Mouse (Mus musculus) erythroblast, embryonic 14.5 days (primary cell): ENCODE data around the gene AI837181. TPM values are rescaled to one million over a fixed set of nuclear protein-coding genes. Genes with fewer than 3 reads are reported as not detected.
"Not testable (repeated sequence)": the region's sequence is repeated elsewhere in the genome, so short reads cannot be mapped to it uniquely, and the experiment has no call there.

Experiments
- H3K27me3 ChIP-seq: 2 replicates; pipeline ENCODE4 v1.6.1; 2012; ENCODE audit warnings: inconsistent platforms; ENCODE audit not compliant: control insufficient read depth
- H3K36me3 ChIP-seq: 2 replicates; pipeline ENCODE4 v1.6.1; 2012; ENCODE audit warnings: mild to moderate bottlenecking, inconsistent platforms; ENCODE audit not compliant: control insufficient read depth
- H3K4me1 ChIP-seq: 2 replicates; pipeline ENCODE4 v1.6.1; 2012; ENCODE audit warnings: inconsistent platforms; ENCODE audit not compliant: control insufficient read depth
- H3K4me3 ChIP-seq: replicated peaks from 2 replicates; pipeline ENCODE3; 2012; ENCODE audit warnings: moderate library complexity, mild to moderate bottlenecking, inconsistent platforms
- H3K9me3 ChIP-seq: 2 replicates; pipeline ENCODE4 v1.6.1; 2012; ENCODE audit warnings: low read length, inconsistent platforms, mixed read lengths; ENCODE audit not compliant: control insufficient read depth
- GATA1 ChIP-seq: IDR thresholded peaks from 2 replicates; pipeline ENCODE4 v1.6.1; 2012; ENCODE audit warnings: low read length, inconsistent platforms, mixed read lengths
- TAL1 ChIP-seq: IDR thresholded peaks from 3 replicates; pipeline ENCODE4 v1.6.1; 2012; ENCODE audit warnings: low read length, inconsistent platforms, mixed read lengths
- polyA plus RNA-seq: library from polyadenylated mRNA; stranded (reverse); fragments of >175 nt; gene quantifications from 2 replicates; pipeline ENCODE4 v1.2.3, GENCODE M21; 2012

Gene AI837181
- polyA plus RNA-seq, 1 experiment: 3.1 TPM

DNA sequence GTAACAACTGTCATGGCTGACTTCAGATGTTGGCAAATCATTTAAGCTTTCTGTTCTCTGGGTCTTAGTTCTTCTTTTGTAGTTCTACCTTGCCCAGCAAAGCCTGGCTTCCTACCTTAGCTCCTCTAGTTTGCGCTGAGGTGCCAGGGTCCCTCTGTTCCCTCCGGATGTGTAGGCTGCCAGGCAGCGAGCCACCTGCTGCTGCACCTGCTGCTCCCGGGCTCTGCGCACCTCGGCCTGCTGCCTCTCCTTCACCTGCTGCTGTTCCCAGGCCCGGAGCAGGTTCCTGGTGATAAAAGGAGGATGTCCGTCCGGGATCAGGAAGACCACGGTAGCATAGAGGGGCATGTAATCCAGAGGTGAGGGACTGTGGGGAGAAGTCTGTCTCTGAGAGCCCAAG is 30.8 kb upstream of the AI837181 start:
- Histone ChIP-seq H3K36me3 (no peaks in the 10 kb centered on the region), H3K4me3 (no peak overlapping the region), H3K4me1 (peaks cover 21% of the 10 kb centered on the region), H3K27me3 (no peaks in the 10 kb centered on the region), H3K9me3 (no peaks in the 10 kb centered on the region)
- TF ChIP-seq TAL1 (no peak), GATA1 (no peak)

GRCm38 (mm10) chr19:5395371-5395770 is 29.6 kb upstream of the AI837181 start:
- H3K27me3 ChIP-seq: no peaks in the 10 kb centered on the region
- TF ChIP-seq GATA1 (no peak), TAL1 (no peak)

DNA sequence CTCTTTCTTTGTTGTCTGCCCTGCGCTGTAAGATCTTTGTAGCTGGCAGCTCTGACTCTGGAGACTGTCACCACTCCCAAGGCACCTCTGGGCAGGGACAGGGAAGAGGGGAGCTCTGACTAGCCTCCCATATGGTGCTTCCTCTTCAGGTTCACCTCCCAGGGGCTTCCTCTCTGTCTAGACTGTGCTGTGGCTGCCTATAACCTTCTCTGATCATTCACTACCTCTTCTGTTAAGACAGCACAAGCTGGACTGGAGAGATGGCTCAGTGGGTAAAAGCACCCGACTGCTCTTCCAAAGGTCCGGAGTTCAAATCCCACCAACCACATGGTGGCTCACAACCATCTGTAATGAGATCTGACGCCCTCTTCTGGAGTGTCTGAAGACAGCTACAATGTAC is 23.9 kb upstream of the AI837181 start:
- H3K4me3 ChIP-seq, H3K36me3 ChIP-seq, H3K9me3 ChIP-seq, H3K4me1 ChIP-seq, H3K27me3 ChIP-seq: not testable (repeated sequence)

More at GRCm38 (mm10) chr19:5395371-5395770, 29.6 kb upstream of the AI837181 start:
- H3K4me3 ChIP-seq: no peak overlapping the region
- H3K4me1 ChIP-seq: peaks cover 9% of the 10 kb centered on the region
- H3K36me3 ChIP-seq: no peaks in the 10 kb centered on the region
- H3K9me3 ChIP-seq: no peaks in the 10 kb centered on the region

- Histone ChIP-seq H3K27me3 (no peaks in the 10 kb centered on the region), H3K9me3 (no peaks in the 10 kb centered on the region), H3K4me1 (no peaks in the 10 kb centered on the region; the same call in 1 of the 2 replicates), H3K36me3 (no peaks in the 10 kb centered on the region), H3K4me3 (no peak within 1 kb of the TSS)
- TF ChIP-seq TAL1 (no peak), GATA1 (no peak)
Measured at GRCm38 (mm10) chr19:5402293-5402692, 22.7 kb upstream of the AI837181 start, which contains the start of gene Tsga10ip. TSS of gene Tsga10ip (minus strand) at chr19:5402526.

DNA sequence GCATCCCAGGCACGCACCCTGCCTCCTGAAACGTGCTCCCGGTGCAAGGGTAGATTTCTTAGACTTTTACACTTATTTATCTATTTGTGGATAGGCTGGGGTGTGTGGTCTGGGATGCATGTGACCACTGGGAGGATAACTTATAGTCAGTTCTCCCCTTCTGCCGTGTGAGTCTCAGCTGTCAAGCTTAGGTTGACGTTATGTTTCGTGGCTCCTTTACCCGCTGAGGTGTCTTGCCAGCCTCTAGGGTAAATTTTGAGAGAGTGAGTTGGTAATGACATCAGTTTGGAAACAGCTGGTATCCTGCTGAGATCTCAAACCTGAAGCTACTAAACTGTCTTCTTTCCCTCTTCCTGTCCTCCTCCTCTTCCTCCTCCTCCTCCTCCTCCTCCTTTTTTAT is 19.0 kb upstream of the AI837181 start:
- H3K4me3 ChIP-seq: peak overlapping the region; percentile 26
- no peaks in the 10 kb centered on the region for H3K27me3 ChIP-seq
- H3K4me1 ChIP-seq: peaks cover 2% of the 10 kb centered on the region; the same call in 1 of the 2 replicates
- TF ChIP-seq GATA1 (no peak), TAL1 (no peak)
- H3K9me3 ChIP-seq: no peaks in the 10 kb centered on the region
- H3K36me3 ChIP-seq: no peaks in the 10 kb centered on the region

GRCm38 (mm10) chr19:5406531-5407126 is 18.3 kb upstream of the AI837181 start:
- H3K27me3 ChIP-seq, H3K9me3 ChIP-seq, H3K4me1 ChIP-seq, H3K36me3 ChIP-seq: not testable (repeated sequence)
- H3K4me3 ChIP-seq: peak overlapping the region; percentile 47

- H3K4me1 ChIP-seq: peaks cover 2% of the 10 kb centered on the region; the same call in 1 of the 2 replicates
- no peak for TF ChIP-seq GATA1
- TF ChIP-seq TAL1: no peak
- peak overlapping the region; percentile 47 for H3K4me3 ChIP-seq
- H3K9me3 ChIP-seq: no peaks in the 10 kb centered on the region
- no peaks in the 10 kb centered on the region for H3K36me3 ChIP-seq
- no peaks in the 10 kb centered on the region for H3K27me3 ChIP-seq
Measured at GRCm38 (mm10) chr19:5407133-5407532, 17.8 kb upstream of the AI837181 start.

DNA sequence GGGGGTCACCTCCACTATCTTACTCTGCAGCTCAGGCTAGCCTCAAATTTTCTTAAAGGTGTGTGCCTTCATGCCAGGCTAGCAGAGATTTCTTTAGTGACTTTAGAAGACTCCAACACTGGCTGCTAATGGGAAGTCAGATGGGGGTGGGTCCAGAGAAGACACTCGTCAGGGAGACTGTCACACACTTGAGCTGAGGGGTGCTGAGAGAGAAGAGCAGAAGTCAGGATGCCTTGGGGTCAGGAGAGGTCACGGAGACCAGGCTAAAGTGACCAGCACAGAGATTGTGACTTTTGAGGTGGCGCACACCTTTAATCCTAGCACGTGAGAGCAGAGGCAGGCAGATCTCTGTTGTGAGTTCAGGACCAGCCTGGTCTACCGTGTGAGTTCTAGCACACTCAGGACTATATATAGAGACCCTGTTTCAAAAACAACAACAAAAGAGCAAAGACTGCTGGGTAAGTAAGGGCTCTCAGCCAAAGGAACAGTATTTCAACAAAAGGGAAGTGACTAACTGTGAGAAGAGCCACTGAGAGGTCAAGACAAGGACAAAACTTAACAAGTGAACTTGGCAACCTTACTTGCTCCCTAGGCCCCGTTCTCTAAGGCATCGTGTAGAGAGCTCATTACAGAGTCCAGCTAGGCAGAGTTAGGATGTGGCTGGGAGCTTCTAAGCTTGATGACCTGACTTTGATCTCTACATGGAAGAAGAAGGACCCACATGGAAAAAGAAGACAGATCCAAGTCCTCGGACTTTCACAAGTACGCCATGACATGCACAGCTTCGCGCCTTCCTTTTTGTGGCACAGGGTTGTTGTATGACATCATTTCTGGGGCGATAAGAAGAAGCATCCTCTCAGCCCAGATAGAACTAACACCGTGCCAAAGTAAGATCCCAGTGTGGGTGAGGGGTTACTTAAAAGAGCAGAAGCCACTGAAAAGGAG is 16.6 kb upstream of the AI837181 start:
- Histone ChIP-seq H3K9me3 (no peaks in the 10 kb centered on the region), H3K27me3 (no peaks in the 10 kb centered on the region), H3K4me3 (no peak overlapping the region), H3K36me3 (no peaks in the 10 kb centered on the region), H3K4me1 (peaks cover 2% of the 10 kb centered on the region; the same call in 1 of the 2 replicates)
- no peak for TF ChIP-seq GATA1
- no peak for TF ChIP-seq TAL1

- H3K27me3 ChIP-seq: no peaks in the 10 kb centered on the region
- peaks cover 2% of the 10 kb centered on the region; the same call in 1 of the 2 replicates for H3K4me1 ChIP-seq
- H3K36me3 ChIP-seq: no peaks in the 10 kb centered on the region
- H3K4me3 ChIP-seq: no peak overlapping the region
- TF ChIP-seq GATA1 (no peak), TAL1 (no peak)
- H3K9me3 ChIP-seq: no peaks in the 10 kb centered on the region
Measured at GRCm38 (mm10) chr19:5409068-5409467, 15.9 kb upstream of the AI837181 start.
